Mouse (Mus musculus): ENCODE results near the gene Fam216b. TPM values are rescaled to one million over a fixed set of nuclear protein-coding genes. Genes with fewer than 3 reads are reported as not detected.

The Fam216b gene
- not detected for total RNA-seq (2023)

GRCm38 (mm10) chr14:78088907-78089306 lies at the start of gene Fam216b:
Gene Fam216b, minus strand, starts transcription at chr14:78089007.

Other genes starting within 250 kb of the Fam216b start
- gene Dnajc15, start 213.9 kb downstream of the Fam216b start, total RNA-seq (2023) = 10 to 100 TPM; 42.5 to 58.0 TPM
- 10 to 100 TPM; 96.9 to 97.2 TPM for gene Epsti1, start 184.8 kb downstream of the Fam216b start, total RNA-seq (2023)
- gene Tnfsf11, start 219.0 kb upstream of the Fam216b start, total RNA-seq (2023) = not detected

Measured in monocyte, adult 59 days (primary cell).